Mouse (Mus musculus) embryo, embryonic 11.5 days (tissue): ENCODE data around the gene Nudt17.
"Not testable (repeated sequence)": the region's sequence is repeated elsewhere in the genome, so short reads cannot be mapped to it uniquely, and the experiment has no call there.

Experiments
- DNase-seq: peaks from one replicate; pipeline ENCODE4 v3.0.0-alpha.2; 2012; ENCODE audit warnings: low read depth, low spot score

Nudt17 gene

GRCm38 (mm10) chr3:96707903-96708683 lies at the start of gene Nudt17:
Gene Nudt17, minus strand, starts transcription at chr3:96708562.
- peak; percentile 67 for DNase-seq

DNA sequence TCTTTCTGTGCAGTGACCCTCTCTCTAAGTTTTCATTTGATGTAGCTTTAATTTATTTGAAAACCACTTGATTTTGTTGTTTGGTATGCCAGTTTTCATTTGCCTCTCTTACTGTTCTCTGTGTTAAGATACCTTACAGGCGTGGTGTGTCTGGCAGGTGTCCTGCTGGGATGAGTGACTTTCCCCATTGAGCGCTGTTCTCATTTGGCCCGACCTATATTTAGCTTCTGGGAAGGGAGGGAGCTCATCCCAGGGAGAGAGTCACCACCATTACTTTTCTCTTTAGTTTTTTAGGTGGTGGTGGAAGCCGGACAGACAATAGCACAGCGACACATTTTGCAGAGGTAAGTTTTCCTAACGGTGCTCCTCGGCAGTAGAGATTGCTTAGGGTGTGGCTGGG lies 49.3 kb upstream of the Nudt17 start:
- no peak for DNase-seq

GRCm38 (mm10) chr3:96755935-96756334 lies 47.6 kb upstream of the Nudt17 start:
- no peak for DNase-seq

DNA sequence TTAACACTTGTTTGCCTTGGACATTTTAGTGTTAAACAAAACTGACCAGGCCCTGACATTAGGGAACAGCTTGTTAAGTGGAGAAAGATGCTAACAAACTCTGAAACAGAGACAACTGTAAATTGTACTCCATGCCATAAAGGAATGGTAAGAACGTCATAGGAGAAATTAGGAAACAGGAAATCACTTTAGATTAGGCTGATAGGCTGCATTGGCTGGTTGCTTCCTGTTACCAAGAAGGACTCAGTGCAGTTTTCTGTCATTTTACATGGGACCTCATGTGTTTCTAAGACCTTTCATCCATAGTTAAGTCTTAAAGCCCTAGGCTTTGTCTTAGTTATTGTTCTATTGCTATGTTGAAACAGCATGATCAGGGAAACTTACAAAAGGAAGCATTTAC lies 38.5 kb upstream of the Nudt17 start:
- DNase-seq = no peak

DNA sequence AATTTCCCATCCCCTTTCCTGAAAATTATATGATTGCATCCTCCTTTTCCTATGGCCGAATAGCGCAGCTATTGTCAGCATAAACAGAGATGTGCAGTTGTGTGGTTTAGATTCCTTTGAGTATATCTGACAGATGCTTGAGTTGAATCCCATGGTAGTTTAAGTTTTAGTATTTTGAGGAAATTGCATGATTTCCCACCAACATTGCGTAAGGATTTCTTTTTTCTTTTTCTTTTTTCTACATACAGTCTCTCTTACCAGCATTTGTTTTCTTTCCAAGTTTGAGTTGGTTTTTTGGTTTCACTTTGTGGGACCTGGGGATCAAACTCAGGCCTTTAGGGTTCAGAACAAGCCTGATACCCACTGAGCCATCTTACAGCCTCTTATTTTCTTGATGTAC lies 36.0 kb upstream of the Nudt17 start:
- DNase-seq = no peak

DNA sequence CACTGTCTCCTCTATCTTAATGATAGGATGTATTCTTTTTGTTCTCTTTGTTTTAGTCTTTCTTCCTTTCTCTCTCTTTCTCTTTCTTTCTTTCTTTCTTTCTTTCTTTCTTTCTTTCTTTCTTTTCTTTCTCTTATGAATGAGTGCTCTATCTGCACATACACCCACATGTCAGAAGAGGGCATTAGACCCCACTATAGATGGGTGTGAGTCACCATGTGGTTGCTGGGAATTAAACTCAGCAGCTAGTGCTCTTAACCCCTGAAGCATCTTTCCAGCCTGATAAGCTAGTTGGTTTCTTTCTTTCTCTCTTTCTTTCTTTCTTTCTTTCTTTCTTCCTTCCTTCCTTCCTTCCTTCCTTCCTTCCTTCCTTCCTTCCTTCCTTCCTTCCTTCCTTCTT lies 31.9 kb upstream of the Nudt17 start:
- DNase-seq = not testable (repeated sequence)

GRCm38 (mm10) chr3:96737995-96738394 lies 29.6 kb upstream of the Nudt17 start:
- no peak for DNase-seq

- no peak for DNase-seq
These were observed 28.8 kb upstream of the Nudt17 start for GRCm38 (mm10) chr3:96737013-96737740.

DNA sequence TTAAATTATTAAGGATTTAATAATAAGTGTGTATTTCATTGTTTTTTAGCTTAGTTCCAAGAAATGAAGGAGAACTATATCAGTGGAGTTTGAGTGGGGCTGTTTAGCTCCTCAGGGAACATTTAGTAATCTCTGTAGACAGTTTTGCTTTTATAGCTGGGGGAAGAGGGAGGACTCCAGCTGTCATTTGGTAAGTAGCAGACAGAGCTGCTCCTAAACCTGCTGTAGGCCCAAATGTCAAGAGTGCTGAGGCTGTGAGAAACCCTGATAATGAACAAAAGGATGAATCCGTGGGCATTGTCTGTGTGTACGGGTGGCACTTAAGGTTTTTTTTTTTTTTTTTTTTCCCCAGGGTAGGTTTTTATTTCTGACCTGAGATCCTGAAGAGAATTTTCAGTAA lies 26.8 kb upstream of the Nudt17 start:
- DNase-seq = no peak

GRCm38 (mm10) chr3:96733984-96734383 lies 25.6 kb upstream of the Nudt17 start:
- no peak for DNase-seq

DNA sequence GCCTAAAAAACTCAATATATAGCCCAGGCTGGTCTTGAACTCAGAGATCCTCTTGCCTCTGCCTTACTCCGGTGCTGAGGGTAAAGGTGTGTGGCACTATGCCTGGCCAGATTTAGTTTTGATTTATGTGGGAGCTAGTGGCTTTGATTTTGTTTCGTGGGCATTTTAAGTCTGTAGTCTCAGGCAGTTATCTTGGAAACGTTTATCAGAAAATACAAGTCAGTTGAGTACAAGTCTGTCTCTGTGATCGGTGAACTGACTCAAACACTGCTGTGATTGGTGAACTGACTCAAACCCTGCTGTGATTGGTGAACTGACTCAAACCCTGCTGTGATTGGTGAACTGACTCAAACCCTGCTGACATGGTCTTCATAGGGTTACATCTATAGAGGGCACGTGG lies 22.4 kb upstream of the Nudt17 start:
- DNase-seq = no peak

- no peak for DNase-seq
These were observed 21.0 kb upstream of the Nudt17 start for GRCm38 (mm10) chr3:96729403-96729784.

- DNase-seq = no peak
These were observed 20.5 kb upstream of the Nudt17 start for GRCm38 (mm10) chr3:96728634-96729402.

- DNase-seq = no peak
These were observed 19.7 kb upstream of the Nudt17 start for GRCm38 (mm10) chr3:96727828-96728633.

DNA sequence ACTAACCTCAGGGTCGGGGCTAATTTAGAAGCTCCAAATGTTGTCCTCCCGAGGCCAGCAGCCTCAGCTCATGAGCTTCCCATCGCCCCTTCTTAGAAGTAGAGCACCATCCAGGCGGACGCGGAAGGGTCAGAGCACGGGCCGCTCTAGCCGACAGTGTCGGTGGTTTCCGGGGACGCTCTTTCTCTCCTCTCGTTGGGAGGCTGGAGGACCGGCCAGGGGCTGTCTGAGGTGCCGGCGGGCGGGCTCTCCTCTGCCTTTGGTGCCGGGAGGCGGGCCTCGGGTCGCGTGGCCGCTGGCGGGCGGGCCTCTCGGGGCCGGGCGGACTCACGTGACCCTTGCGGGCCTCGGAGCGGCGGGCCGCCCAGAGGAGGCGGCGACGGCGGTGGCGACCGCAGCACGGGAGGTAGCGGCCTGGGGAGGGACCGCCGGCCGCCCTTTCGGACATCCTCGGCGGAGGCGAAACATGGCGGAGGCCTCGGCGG lies 19.0 kb upstream of the Nudt17 start, which contains the start of the genes Polr3c and Rnf115:
TSS of gene Polr3c (minus strand) at position 286 of the 485 bp plus-strand sequence.
TSS of gene Rnf115 (plus strand) at position 322 of the 485 bp plus-strand sequence.
- DNase-seq = peak; percentile 89

GRCm38 (mm10) chr3:96719173-96719572 lies 10.8 kb upstream of the Nudt17 start:
- no peak for DNase-seq

DNA sequence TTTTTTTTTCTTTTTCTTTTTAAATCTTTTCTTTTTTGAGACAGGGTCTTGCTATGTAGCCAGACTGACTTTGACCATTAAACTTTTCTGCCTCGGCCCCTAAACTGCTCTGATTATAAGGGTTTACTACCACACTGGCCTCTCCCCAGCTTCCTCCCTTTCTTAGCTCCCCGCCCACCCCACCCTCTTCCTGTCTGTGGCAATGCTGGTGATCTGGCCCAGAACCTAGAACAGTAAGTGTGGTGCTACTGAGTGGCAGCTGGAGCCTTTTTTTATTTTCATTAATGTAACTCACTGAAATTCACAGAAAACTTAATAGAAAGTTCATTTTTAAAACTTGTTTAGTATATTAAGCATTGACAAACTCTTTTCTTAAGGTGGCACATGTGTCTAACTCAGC lies 7.5 kb upstream of the Nudt17 start:
- DNase-seq = no peak

DNA sequence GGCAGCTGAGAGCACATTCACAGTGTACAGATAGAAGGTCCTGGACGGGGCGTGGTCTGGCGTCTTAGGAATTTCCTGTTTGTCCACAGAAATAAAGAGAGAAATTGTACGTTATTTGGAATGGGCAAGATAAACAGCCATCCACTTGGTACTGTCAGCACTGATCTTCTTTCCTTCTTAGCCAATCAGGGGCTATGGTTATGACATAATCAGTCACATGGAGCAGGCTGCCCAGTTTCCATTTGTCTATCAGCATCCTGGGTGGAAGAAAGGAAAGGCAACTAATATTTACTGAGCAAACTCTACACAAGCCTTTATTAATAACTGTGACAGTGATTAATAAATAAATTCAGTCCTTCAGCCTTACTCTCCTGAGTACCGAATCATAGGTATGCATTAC lies 5.9 kb upstream of the Nudt17 start:
- no peak for DNase-seq

DNA sequence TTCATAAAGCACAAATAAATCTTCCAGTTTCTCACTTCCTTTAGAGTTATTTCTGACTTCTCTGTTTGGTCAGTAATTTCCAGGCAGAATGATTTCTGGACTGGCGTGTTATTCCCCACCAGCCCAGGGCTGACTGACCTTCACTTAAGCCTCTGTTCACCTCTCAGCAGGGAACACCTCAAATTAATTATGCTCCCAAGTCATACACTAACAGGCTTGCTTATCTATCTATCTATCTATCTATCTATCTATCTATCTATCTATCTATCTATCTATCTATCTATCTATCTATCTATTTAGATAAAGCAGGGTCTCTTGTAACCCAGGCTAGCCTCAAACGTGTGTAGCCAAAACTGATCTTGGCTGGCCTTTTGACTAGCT lies 312 bp upstream of the Nudt17 start:
- DNase-seq = no peak

DNA sequence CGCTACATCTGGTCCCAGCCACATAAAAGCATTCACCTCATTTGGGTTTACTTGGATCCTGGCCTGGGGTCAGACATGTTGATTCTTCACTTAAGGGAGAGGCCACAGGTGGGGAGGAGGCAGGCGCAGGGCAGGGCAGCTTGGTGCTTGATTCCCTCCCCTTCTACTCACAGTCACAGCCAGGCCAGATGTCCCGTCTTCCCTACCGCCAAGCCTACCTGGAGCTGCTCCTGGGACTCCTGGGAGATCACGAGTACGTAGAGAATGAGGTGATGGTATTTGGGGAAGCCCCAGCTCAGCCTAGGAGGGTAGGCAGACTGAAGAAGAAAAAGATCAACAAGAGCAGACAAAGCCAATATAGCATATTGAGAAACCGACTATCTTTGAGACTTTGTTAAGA lies 1.4 kb downstream of the Nudt17 start:
- no peak for DNase-seq

GRCm38 (mm10) chr3:96706217-96706616 lies 2.1 kb downstream of the Nudt17 start:
- DNase-seq = no peak
